In genomic region chrX:159697030-159697454, GRCm38 (mm10) we compare ENCODE assay signal across 9 mouse cellular contexts.
DNase-seq lines count a peak whose midpoint lies in the region; ATAC-seq lines count a peak whose summit lies in the region.
"Had no signal": no experiment of that assay in that cellular context is flagged by ENCODE, and none has a peak within 500 bp of the region (broad histone marks: within the 10 kb centered on the region; RNA-seq: fewer than 3 reads in every experiment).

No protein-coding gene starts in this region.

- no peak overlapping the region; the same call in 1 of the 2 replicates for H3K27ac ChIP-seq in heart, embryonic 16.5 days (ENCODE audit: low read length)
- H3K27ac ChIP-seq in limb, embryonic 11.5 days (replicated peaks; ENCODE audit: low read depth, low read length), result no peak overlapping the region
- H3K27ac ChIP-seq: limb, embryonic 15.5 days had no signal

- no peaks in the 10 kb centered on the region for H3K4me1 ChIP-seq in heart, embryonic 16.5 days (ENCODE audit: control insufficient read depth, insufficient read depth, low read length)
- H3K4me1 ChIP-seq in limb, embryonic 11.5 days (ENCODE audit: control insufficient read depth, insufficient read depth, low read length), result no peaks in the 10 kb centered on the region
- H3K4me1 ChIP-seq: limb, embryonic 15.5 days had no signal

- peak; percentile 8 for DNase-seq in ovary, adult 18-20 months (ENCODE audit: low spot score)
- DNase-seq in ovary, postnatal 14 days (ENCODE audit: low spot score), result no peak
- DNase-seq in limb, embryonic 11.5 days (ENCODE audit: low spot score), result peak; percentile 38
- DNase-seq in thymus, postnatal 25 days, result peak; percentile 74
- no peak for DNase-seq in urinary bladder, adult 2 months (ENCODE audit: low spot score)
- no peak for DNase-seq in cerebellum, postnatal 36 days
- DNase-seq in layer of hippocampus, adult 11-12 months (ENCODE audit: low spot score), result no peak

- no peak overlapping the region for H3K4me2 ChIP-seq in heart, embryonic 16.5 days (ENCODE audit: low read depth, low read length)
- no peak overlapping the region for H3K4me2 ChIP-seq in limb, embryonic 11.5 days (ENCODE audit: low read depth, severe bottlenecking)
- H3K4me2 ChIP-seq: limb, embryonic 15.5 days had no signal

- H3K9me3 ChIP-seq in heart, embryonic 16.5 days (replicated peaks; ENCODE audit: control insufficient read depth, low read length), result no peaks in the 10 kb centered on the region
- H3K9me3 ChIP-seq in limb, embryonic 11.5 days (ENCODE audit: control insufficient read depth, low read length), result no peaks in the 10 kb centered on the region
- H3K9me3 ChIP-seq: limb, embryonic 15.5 days had no signal

- WGBS in heart, embryonic 16.5 days, result 17% methylated on average over 4 of the region's 4 CpGs
- 24% methylated on average over 4 of the region's 4 CpGs for WGBS in limb, embryonic 11.5 days

- H3K36me3 ChIP-seq in heart, embryonic 16.5 days (ENCODE audit: control insufficient read depth, insufficient read depth), result no peaks in the 10 kb centered on the region
- no peaks in the 10 kb centered on the region for H3K36me3 ChIP-seq in limb, embryonic 11.5 days (ENCODE audit: control insufficient read depth, insufficient read depth, low read length)
- H3K36me3 ChIP-seq: limb, embryonic 15.5 days had no signal

- H3K27me3 ChIP-seq in heart, embryonic 16.5 days (ENCODE audit: control insufficient read depth, insufficient read depth, low read length), result 0 out of 2 replicates have a peak, but pooled peaks cover 2% of the 10 kb centered on the region
- H3K27me3 ChIP-seq in limb, embryonic 11.5 days (ENCODE audit: control insufficient read depth, insufficient read depth, low read length), result 0 out of 2 replicates have a peak, but pooled peaks cover 2% of the 10 kb centered on the region

- H3K9ac ChIP-seq in heart, embryonic 16.5 days (ENCODE audit: low read length), result no peak overlapping the region
- H3K9ac ChIP-seq in limb, embryonic 11.5 days (ENCODE audit: low read length), result no peak overlapping the region
- H3K9ac ChIP-seq: limb, embryonic 15.5 days had no signal

- H3K4me3 ChIP-seq in heart, embryonic 16.5 days (ENCODE audit: low read length), result no peak overlapping the region
- H3K4me3 ChIP-seq in limb, embryonic 11.5 days (ENCODE audit: low read depth, low read length), result no peak overlapping the region
- H3K4me3 ChIP-seq: limb, embryonic 15.5 days had no signal

- ATAC-seq in heart, embryonic 16.5 days (replicated peaks; ENCODE audit: extremely low read depth, insufficient read depth, low FRiP score), result peak; percentile 69
- ATAC-seq in limb, embryonic 11.5 days (ENCODE audit: insufficient number of reproducible peaks, low FRiP score, low TSS enrichment, low read depth), result peak; percentile 68; the same call in 1 of the 2 replicates

Comparison
In these comparisons a context has a peak if more than half of its experiments do, and no peak if none do; other contexts are left out.
1. DNase-seq: peak in ovary, adult 18-20 months (single experiment), limb, embryonic 11.5 days (single experiment) and thymus, postnatal 25 days (single experiment); none in ovary, postnatal 14 days (single experiment), urinary bladder, adult 2 months (single experiment), cerebellum, postnatal 36 days (0 of 2) and layer of hippocampus, adult 11-12 months (single experiment).